Mouse (Mus musculus): ENCODE results near the gene Egr4.

The Egr4 gene

DNA sequence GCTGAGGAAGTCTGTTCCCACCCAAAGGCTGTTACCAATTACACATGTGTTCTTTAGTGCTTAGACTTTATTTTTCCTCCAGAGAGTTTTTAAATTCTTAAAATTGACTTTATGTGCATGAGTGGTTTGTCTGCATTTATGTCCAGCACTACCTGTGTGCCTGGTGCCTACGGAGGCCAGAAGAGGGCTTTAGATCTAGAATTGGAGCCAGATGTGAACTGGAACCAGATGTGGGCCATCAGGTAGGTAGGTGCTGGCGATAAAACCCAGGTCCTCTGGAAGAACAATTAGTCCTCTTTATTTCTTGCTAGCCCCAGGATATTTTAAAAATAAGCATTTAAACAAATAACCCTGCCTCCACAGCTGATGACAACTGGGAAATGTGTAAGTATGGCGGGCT, 21.8 kb downstream of the Egr4 start:
- DNase-seq: no peak

- DNase-seq: no peak
Observed at GRCm38 (mm10) chr6:85490252-85490651, 23.1 kb downstream of the Egr4 start.

- no peak for DNase-seq
Observed at GRCm38 (mm10) chr6:85489717-85490116, 23.7 kb downstream of the Egr4 start.

DNA sequence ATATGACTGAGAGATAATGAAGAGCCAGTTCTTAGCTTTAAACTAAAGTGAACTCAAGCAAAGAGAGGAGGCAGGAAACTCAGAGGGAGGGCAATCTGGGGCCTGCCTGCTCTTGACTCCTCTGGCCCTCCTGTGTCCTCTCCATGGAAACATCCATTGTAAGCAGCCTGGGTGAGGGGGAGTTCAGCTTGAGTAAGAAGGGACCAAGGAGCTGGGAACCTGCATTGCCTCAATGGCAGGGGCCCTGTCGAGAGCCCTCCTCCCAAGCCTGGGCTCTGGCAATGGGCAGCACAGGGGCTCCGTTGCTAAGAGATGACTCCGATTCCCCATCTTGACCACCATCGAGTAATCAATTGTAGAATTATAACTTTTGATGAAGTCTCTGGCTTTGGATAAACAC, 24.9 kb downstream of the Egr4 start:
- no peak for DNase-seq

- no peak for DNase-seq
Observed at GRCm38 (mm10) chr6:85485738-85486137, 27.7 kb downstream of the Egr4 start.

DNA sequence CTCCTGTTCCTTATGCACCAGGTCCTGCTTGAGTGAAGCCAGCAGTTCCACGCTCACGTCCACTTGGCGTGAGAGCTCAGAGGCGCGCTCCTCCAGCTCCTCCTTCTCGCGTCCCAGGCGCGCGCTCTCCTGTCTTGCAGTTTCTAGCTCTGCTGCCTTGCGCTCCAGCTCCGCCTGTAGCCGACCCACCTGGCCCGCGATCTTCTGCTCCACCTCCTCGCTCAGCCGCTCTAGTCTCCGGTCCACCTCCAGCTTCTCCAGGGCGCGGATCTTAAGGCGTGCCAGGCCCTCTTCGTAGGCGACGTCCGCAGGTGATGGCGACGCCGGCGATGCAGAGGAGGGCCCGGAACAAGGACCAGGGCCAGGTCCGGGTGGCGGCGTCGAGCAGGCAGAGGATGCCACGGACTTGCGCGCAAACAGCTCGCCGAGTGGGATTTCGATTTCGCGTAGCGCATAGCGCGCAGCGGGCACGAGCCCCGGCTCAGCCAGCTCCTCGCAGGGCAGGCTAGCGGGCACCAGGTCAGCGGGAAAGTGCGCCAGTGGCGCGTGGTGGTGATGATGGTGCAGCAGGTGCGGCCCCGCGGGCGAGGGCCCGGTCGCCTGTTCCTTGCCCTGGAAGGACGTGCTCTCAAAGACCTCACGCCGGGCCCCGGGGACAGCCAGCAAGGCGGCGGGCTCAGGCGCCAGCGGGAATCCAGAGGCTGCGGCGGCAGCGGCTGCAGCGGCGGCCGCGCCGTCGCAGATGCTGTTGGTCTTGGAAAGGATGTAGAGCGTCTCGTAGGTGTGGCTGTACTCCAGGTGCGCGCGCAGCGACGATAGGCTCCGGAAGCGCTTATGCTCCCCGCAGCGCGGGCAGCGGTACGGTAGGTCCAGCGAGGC, 29.3 kb downstream of the Egr4 start:
- DNase-seq: no peak

- DNase-seq: no peak
Observed at GRCm38 (mm10) chr6:85480685-85481084, 32.7 kb downstream of the Egr4 start.

GRCm38 (mm10) chr6:85479979-85480378, 33.4 kb downstream of the Egr4 start:
- DNase-seq: no peak

- DNase-seq: no peak
Observed at GRCm38 (mm10) chr6:85478416-85478815, 35.0 kb downstream of the Egr4 start.

- no peak for DNase-seq
Observed at GRCm38 (mm10) chr6:85477366-85477917, 35.9 kb downstream of the Egr4 start.

DNA sequence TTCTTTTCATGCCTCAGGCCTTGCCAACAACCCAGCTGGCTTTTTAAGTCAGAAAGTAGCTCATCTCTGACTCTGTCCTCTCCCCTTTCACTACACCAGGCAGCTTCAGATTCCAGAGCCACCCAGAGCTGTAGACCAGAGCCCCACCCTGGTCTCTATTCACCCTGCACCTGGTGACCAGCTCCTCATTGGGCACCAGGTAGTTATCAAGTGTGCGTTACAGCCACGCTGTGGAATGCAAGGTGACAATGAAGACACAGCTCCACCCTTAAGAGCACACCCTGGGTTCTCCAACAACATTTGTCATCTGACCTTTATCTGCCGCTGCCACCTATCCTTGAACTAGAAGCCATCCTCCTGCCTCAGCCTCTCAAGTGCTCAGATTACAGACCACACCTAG, 37.8 kb downstream of the Egr4 start:
- DNase-seq: no peak

DNA sequence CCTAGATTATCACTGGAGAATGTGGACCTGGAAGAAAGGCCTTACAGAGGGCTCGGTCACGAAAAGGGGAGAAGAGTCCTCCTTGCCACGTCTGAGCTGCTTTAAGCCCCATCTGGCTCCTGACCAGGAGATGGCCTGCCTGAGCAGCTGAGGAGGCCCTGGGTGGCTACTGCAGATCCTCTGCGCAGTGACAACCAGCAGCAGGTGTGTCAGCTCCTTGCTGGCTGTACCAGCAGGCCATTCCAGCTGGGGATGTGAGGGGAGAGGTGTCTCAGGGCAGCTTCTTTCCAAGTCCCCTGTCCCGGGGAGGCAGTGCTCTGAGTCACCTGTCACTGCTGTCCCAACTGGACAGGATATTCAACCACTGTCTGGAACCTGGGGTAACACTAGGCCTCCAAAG, 40.8 kb downstream of the Egr4 start:
- no peak for DNase-seq

DNA sequence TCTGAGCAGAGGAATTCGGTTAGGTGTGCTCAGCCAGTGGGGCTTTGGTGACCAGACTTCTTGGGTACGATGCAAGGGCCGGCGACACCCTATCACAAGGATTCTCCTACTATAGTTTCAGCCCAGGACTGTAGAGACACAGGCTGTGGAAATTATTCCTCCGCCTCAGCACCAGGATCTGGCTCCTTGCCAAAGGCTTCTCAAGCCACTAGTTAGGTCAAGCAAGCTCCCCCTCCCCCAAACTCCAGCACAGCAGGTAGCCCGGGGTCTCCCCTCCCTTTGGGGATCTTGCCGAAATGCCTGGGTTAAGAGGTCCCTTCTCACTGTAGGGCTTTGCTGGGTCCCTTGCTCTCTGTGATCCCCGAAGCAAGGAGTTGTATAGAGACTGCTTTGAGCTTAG, 41.4 kb downstream of the Egr4 start:
- DNase-seq: no peak

DNA sequence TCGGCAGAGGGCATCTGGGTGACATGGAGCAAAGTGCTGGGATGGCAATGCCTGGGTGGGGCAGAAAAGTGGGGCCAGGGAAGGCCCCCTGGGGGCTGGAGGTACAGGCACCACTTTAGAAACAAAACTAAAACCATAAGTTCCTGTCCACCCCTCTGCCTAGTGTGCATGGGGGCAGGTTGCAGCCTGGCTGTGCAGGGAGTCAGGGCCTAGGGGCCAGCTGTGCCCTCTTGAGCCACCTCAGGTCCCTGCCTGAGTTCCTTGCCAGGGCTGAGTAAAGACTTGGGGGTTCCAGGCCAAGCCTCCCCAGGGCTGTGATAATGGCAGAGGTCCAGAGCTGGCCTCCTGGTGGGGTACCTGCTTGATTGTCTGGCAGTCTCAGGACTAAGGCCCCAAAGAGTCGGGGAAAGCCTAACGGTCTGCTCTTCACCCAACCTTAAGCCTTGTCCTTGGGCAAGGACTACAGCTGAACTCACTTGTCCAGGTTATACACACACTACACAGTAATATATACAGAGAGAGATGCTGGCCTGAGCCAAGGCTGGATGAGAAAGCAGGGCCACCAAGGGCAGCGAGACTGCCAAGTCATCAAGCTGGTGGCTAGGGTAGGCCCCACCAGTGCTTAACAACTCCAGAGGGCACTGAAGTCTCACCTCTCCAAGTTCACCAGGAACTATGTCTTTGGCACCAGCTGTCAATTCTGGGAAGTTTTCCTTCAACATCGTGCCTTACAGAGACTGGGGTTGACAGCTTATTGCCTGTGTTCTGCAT, 43.5 kb downstream of the Egr4 start:
- no peak for DNase-seq

DNA sequence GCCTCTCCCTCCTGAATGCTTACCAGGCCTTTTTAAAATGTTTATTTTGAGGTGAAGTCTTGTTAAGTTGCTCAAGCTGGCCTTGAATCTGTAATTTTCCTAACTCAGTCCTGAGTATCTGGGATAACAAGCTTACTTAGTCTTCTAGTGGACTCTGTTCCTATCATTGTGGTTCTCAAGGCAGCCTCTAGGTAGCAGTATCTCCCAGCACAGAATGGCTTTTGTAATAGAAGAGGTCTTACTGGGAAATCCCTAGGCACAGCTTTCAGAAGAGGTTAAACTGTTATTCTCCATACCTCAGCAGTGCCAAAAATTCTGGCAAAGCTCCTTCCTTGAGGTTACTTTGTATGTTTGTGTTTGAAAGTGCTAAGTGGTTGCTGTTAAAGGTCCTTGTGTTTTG, 48.0 kb downstream of the Egr4 start:
- no peak for DNase-seq

Data from right cerebral cortex, postnatal 25 days (tissue).